Mouse (Mus musculus) liver (tissue): ENCODE data around the gene D230025D16Rik.

Source experiments
- DNase-seq: peaks from one replicate; pipeline ENCODE4 v3.0.0-alpha.2; 2020; ENCODE audit warnings: mixed read lengths

Gene D230025D16Rik

DNA sequence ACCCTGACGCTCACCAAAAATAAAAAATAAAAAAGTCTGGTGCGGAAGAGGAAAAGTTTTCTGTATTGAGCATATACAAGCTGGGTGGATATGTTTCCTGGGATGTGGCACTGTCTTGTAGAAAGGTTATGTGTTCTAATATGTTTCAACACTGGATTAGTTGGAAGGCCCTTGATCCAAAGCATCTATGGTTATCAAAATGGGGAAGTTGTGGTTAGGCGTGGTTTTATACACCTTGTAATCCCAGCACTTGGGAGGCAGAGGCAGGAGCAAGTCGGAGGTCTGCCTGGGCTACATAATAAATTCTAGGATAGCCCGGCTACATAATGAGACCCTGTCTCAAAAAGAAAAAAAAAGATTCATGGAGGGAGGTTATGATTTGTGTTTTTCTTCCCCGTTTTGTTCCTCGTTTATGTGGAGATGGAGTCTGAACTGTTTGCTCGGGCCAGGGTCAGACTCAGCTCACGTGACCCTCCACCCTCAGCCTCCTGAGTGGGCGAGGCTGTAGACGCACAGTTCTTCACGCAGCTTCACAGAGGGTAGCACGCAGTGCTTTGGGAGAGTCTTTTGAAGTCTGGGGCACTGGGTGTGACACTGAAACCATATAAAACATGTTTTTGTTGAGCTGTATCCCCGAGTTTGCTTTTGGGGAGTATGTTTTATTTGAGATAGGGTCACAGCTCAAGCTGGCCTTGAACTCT, 12.6 kb downstream of the D230025D16Rik start:
- DNase-seq: no peak

DNA sequence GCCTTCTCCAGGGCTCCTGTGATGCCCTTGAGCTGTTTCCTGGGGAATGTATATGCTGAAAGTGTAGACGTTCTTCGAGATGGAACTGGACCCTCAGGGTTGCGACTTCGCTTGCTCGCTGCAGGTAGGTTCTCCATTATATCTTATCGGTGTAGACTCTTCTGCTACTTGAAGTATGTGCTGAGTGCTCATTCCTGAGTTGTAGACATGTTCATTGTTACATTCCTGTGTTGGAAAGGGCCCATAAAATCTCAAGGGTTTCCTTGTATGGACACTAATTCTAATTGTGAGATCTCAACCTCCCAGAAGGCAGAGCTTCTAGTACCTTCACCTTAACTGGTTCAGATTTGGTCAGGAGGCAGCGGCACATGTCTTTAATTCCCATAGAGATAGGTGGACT, 16.1 kb downstream of the D230025D16Rik start:
- DNase-seq: no peak

- no peak for DNase-seq
Measured at GRCm38 (mm10) chr8:105251954-105252353, 27.0 kb downstream of the D230025D16Rik start.

GRCm38 (mm10) chr8:105252680-105253537, 28.0 kb downstream of the D230025D16Rik start:
- no peak for DNase-seq

DNA sequence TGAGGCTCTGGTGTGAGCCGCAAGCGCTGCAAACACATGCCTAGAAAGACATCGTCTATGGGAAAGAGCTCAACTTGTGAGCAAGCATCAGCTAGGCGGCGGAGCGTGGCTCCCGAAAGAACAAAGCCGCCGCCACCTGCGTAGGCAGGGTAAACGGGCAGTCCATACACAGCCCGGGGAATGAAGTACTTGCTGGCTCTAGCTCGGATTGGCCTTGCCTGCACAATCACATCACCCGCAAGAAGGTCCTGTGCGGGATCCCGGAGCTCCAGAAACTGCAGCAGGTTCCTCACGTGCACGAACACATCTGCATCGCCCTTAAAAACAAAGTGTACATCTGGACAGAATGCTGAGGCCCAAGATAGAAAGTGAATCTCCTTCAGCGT, 28.8 kb downstream of the D230025D16Rik start:
- no peak for DNase-seq

DNA sequence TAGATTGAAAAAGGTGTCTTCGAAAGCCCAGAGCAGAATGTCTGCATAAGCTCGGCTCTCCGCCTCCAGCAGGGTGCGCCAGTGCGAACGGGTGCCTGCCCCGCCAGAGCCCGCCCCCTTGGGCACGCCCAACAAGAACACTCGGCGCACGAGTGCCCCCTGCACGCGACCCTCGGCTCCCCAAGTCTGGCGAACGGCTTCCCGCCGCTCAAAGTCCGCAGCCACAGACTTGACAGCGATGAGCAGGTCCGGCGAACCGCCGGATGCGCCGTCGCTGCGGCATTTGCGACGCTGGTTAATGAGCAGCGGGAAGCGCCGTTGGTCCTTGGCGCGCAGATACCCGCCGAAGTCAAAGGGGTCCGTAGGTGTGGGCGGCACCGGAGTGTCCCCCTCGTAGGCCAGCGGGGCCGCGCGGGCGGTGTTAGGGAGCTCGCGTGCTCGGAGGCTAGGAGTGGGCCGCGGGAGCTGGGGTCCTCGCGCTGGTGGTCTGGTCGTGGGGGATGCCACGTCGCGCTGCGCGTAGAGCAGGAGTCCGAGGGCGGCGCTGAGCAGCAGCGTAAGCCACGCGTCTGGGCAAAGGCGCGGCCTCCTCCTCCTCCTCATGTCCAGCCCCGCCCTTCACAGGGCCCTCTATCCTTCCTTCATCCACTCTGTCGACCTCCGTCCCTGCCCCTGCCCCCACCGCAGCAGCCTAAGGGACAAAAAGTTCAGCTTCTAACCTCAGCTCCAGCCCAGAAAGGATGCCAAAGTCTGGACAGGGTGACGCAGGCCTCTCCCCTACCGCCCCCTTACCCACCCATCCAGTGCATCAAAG, 29.4 kb downstream of the D230025D16Rik start:
- DNase-seq: peak; percentile 92

- DNase-seq: peak; percentile 86
Measured at GRCm38 (mm10) chr8:105254966-105255350, 30.0 kb downstream of the D230025D16Rik start, which contains the start of gene B3gnt9. TSS of gene B3gnt9 (minus strand) at chr8:105255153.

DNA sequence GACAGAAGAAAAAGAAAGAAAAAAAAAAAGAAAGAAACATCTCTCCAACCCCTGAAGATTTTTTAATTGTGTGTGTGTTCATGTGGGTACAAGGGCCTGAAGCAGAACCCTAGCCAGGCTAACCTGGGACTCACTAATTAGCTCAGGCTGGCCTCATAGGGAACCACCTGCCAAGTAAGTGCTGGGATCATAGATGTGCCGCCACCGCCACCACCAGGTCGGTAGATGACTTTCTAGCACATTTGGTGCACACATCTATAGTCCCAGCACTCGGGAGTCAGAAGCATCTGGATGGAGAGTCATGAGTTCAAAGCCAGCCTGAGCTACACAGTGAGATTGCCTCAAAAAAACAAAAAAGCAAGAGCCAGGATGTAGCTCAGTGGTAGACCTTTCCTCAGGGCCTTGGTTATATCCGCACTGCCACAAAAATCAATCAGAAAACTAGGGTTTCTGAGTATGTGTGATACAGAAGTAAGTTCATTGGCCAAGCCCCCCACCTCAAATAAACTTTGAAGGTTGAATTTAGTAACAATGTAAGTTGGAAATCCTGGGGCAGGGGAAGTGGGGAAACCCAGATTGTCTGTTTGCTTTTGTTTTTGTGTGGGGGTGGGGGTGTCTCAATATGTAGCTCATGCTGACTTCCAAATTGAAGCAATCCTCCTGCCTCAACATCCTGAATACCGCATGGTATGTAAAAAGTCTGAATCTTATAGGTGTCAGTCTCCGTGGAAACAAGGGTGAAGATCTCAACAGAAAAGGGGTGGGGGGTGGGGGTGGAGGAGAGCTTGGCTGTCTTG, 32.6 kb downstream of the D230025D16Rik start:
- DNase-seq: no peak

GRCm38 (mm10) chr8:105258911-105259720, 34.2 kb downstream of the D230025D16Rik start:
- peak; percentile 44 for DNase-seq

- peak; percentile 81 for DNase-seq
Measured at GRCm38 (mm10) chr8:105259721-105260320, 34.9 kb downstream of the D230025D16Rik start.

DNA sequence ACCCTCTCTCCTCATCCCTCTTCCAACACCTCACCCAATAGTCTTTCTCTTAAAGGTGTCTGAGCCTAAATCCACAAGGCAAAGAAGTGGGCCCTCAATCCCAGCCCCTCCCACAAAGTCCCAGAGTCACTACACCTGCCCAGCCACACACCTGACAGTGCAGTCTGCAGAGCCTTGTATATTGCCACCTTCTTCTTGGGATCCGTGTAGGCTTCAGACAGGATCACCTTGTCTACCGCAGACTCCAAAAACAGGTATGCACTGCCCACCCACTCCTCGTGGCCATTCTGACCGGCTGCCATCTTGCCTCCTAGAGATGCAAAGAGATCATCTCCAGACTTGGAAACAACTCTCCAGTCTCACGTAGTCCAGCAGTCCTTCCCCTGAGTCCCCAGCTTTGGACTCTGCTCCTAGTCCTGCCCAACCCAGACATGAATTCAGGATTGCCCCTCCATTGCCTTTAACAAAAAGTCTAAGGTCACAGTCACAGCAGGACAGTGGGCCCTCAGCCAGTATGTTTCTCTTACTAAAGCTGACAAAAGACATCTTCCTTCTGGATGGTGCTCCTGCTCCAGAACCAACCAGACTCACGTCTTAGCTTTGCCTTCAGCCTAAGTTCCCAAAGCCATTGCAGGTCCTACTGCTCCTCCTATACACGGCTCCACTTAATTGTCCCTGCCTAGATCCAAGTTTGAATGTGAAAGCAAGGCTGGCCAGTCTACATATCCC, 35.6 kb downstream of the D230025D16Rik start:
- no peak for DNase-seq

DNA sequence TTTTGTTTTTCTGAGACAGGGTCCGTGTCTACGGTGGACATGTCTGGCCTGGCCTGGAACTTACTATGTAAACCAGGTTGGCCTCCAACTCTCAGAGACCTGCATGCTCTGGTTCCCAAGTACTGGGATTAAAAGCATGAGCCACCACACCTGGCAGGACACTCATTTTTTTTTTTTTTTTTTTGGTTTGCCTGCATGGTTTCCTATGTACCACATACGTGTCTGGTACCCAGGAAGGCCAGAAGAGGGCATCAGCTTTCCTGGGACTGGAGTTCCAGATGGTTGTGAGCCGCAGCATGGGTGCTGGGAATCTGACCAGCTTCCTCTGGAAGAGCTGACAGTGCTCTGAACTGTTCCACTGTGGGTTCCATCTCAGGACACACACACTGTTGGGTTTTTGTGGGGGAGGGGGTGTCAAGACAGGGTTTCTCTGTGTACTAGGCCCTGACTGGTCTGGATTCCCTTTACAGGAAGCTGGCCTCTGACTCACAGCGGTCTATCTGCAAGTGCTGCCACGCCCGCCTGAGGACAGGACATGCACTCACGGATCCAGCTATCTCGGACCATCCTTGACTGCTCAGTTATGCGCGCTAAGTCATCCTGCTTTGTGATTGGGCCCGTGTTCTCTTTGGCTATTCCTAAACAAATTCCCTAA, 36.5 kb downstream of the D230025D16Rik start:
- DNase-seq: peak; percentile 42

DNA sequence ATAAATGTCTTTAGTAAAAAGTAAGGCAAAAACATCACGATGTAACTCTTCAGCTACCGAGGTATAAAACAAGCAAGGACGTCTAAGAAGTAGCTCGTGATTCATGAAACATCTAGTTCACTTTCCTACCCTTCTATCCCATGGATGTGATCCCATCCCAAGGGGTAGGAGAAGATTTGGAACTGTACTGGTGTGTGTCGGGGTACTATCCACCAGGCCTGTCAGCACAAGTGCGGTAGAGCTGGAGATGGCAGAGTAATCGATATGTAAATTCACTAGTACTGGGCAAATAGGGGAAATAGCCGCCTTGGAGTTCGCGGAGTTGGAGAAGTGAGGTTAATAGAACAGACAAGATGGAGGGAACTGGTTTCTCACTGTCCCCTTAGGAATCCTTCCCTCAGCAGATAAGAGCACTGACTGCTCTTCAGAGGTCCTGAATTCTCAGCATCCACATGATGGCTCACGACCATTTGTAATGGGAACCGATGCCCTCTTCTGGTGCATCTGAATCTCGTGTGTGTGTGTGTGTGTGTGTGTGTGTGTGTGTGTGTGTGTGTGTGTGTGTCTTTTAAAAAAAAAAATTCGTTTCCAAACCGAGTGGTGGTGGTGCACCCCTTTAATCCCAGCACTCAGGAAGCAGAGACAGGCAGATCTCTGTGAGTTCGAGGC, 38.4 kb downstream of the D230025D16Rik start:
- DNase-seq: no peak

GRCm38 (mm10) chr8:105264024-105264982, 39.4 kb downstream of the D230025D16Rik start, which contains the start of the genes Tradd and Fbxl8:
TSS of gene Tradd (minus strand) at chr8:105264609.
TSS of gene Fbxl8 (plus strand) at chr8:105264648.
- peak; percentile 84 for DNase-seq

DNA sequence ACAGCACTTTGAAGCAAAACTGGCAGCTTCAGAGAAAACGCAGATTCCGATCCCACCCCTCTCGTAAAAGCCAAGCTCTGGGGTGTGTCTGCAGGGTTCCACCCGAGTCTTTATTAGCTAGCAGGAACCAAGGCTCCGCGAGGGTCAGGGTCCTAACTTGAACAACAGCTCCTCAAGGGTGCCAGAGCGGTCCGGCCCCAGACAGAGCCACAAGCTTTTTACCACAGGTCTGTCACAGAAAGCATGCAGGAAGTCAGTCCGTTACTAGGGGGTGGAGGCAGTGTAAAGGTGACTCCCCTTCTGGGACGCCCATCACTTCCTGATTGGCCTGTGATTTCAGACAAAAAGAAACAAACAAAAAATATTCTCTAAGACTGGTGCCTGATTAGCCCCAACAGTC, 40.2 kb downstream of the D230025D16Rik start:
- DNase-seq: no peak

- DNase-seq: no peak
Measured at GRCm38 (mm10) chr8:105266775-105267174, 41.8 kb downstream of the D230025D16Rik start.

GRCm38 (mm10) chr8:105268342-105269074, 43.6 kb downstream of the D230025D16Rik start:
- no peak for DNase-seq
